Mouse (Mus musculus) kidney, adult 10 weeks (tissue): ENCODE measurements around the gene Tdpoz5. TPM values are rescaled to one million over a fixed set of nuclear protein-coding genes. Genes with fewer than 3 reads are reported as not detected.

ENCODE experiments used
- polyA plus RNA-seq: library from polyadenylated mRNA; stranded (reverse); fragments of 350-450 nt; fragmentation: Illumina TruSeq; extraction: RNeasy Lipid Tissue Mini Kit (QIAGEN cat#74804); gene quantifications from one replicate; pipeline ENCODE4 v1.2.3, GENCODE M21; 2014; ENCODE audit warnings: low read depth, low replicate concordance

Tdpoz5 gene
- polyA plus RNA-seq: not detected

GRCm38 (mm10) chr3:93961214-93961613 lies at the start of gene Tdpoz5:
TSS of gene Tdpoz5 (minus strand) at chr3:93961314.

GRCm38 (mm10) chr3:93943443-93943842 lies 17.7 kb downstream of the Tdpoz5 start, which contains the start of gene Gm9117:
TSS of gene Gm9117 (minus strand) at chr3:93943543.

Other genes starting within 250 kb of the Tdpoz5 start
- gene Gm5773, start 188.3 kb downstream of the Tdpoz5 start, polyA plus RNA-seq: not detected
- gene Tdpoz4, start 164.9 kb downstream of the Tdpoz5 start, polyA plus RNA-seq: not detected
- not detected for gene Tdpoz3, start 135.3 kb downstream of the Tdpoz5 start, polyA plus RNA-seq
- not detected for gene Gm9117, start 17.8 kb downstream of the Tdpoz5 start, polyA plus RNA-seq
- not detected for gene Gm9125, start 93.6 kb upstream of the Tdpoz5 start, polyA plus RNA-seq
- gene Gm10697, start 111.3 kb upstream of the Tdpoz5 start, polyA plus RNA-seq: not detected
- not detected for gene Gm10696, start 216.9 kb upstream of the Tdpoz5 start, polyA plus RNA-seq
- gene Gm5286, start 235.4 kb upstream of the Tdpoz5 start, polyA plus RNA-seq: not detected